ENCODE assay signal across 9 mouse cellular contexts in the genomic region with DNA sequence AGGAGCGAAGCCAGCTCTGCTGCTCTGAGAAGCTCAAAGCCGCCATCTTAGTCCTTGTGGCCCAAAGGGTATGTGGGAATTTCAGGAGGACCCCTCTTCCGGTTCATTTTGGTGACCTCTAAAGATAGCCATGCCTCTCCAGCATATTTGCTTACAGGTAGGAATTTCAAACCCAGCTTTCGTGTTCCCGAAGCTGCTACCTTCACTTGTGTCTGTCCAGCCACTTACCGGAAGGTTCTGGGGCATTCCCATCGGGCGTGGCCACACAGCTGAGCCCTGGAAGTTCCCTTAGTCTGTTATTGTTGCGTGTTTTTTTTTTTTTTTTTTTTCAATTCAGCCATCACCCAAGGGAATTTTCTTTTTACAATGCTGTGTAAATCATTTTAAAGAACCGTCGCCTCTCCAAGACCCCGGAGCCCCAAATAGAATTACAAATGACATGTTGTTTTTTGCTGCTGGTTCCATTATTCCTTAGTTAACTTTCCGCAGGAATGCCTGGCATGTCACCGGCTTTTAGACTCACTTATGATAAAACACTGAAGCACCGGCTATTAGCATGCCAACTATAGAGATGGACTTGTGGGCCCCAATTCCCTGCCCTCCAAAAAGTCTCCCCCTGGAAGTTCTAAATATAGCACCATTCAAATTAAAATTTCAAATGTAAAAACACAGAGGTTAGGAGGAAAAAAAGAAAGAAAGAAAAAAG. TPM values are rescaled to one million over a fixed set of nuclear protein-coding genes. Genes with fewer than 3 reads are reported as not detected.
DNase-seq lines count a peak whose midpoint lies in the region; ATAC-seq lines count a peak whose summit lies in the region.
"Had no signal": no experiment of that assay in that cellular context is flagged by ENCODE, and none has a peak within 500 bp of the region (broad histone marks: within the 10 kb centered on the region; RNA-seq: fewer than 3 reads in every experiment).

No protein-coding gene starts in this region.

- 60% methylated on average over 15 of the region's 15 CpGs for WGBS in heart, embryonic 11.5 days (ENCODE audit: insufficient replicate concordance)
- 35% methylated on average over 15 of the region's 15 CpGs for WGBS in forebrain, embryonic 14.5 days
- 30% methylated on average over 15 of the region's 15 CpGs for WGBS in neural tube, embryonic 13.5 days

- H3K27me3 ChIP-seq in heart, embryonic 11.5 days (ENCODE audit: control insufficient read depth, insufficient read depth, low read length) = no peaks in the 10 kb centered on the region
- 0 out of 2 replicates have a peak, but pooled peaks cover 3% of the 10 kb centered on the region for H3K27me3 ChIP-seq in forebrain, embryonic 14.5 days (replicated peaks; ENCODE audit: control insufficient read depth, insufficient read depth, low read length)
- H3K27me3 ChIP-seq in neural tube, embryonic 13.5 days = peaks cover 25% of the 10 kb centered on the region

- DNase-seq in heart, adult 8-10 months (ENCODE audit: low spot score) = no peak
- no peak for DNase-seq in forebrain, embryonic 14.5 days (ENCODE audit: low spot score)
- peak; percentile 24 to 46 for DNase-seq in kidney, adult 8-10 months
- no peak for DNase-seq in adrenal gland, adult 18-20 months (ENCODE audit: low spot score in 2 of 2)
- no peak for DNase-seq in liver
- DNase-seq in layer of hippocampus, postnatal 14 days (ENCODE audit: low spot score in 2 of 2) = no peak

- peak overlapping the region; percentile 81 for H3K27ac ChIP-seq in heart, embryonic 11.5 days (ENCODE audit: low read depth, low read length)
- no peak overlapping the region for H3K27ac ChIP-seq in forebrain, embryonic 14.5 days (ENCODE audit: low read depth, low read length)
- H3K27ac ChIP-seq in neural tube, embryonic 13.5 days (replicated peaks) = peak overlapping the region; percentile 24; the same call in 1 of the 2 replicates
- H3K27ac ChIP-seq: macrophage had no signal

- ATAC-seq in heart, embryonic 11.5 days (replicated peaks; ENCODE audit: insufficient number of reproducible peaks, low FRiP score, low TSS enrichment) = no peak
- ATAC-seq in forebrain, embryonic 14.5 days = peak; percentile 71
- 0 out of 2 replicates have a peak, but pooled peaks have one; percentile 30 for ATAC-seq in neural tube, embryonic 13.5 days (ENCODE audit: low read depth)

- H3K4me3 ChIP-seq in heart, embryonic 11.5 days (ENCODE audit: low read depth, low read length) = no peak overlapping the region
- no peak overlapping the region for H3K4me3 ChIP-seq in forebrain, embryonic 14.5 days (ENCODE audit: low read depth, low read length)
- H3K4me3 ChIP-seq in neural tube, embryonic 13.5 days = no peak overlapping the region

- H3K4me2 ChIP-seq in heart, embryonic 11.5 days = peak overlapping the region; percentile 22; the same call in 1 of the 2 replicates
- peak overlapping the region; percentile 10; the same call in 1 of the 2 replicates for H3K4me2 ChIP-seq in forebrain, embryonic 14.5 days (ENCODE audit: low read length)
- H3K4me2 ChIP-seq in neural tube, embryonic 13.5 days = peak overlapping the region; percentile 9; the same call in 1 of the 2 replicates

- no peaks in the 10 kb centered on the region for H3K9me3 ChIP-seq in heart, embryonic 11.5 days (replicated peaks; ENCODE audit: control insufficient read depth, low read length)
- H3K9me3 ChIP-seq in forebrain, embryonic 14.5 days (replicated peaks; ENCODE audit: control insufficient read depth, low read length) = no peaks in the 10 kb centered on the region
- H3K9me3 ChIP-seq in neural tube, embryonic 13.5 days = no peaks in the 10 kb centered on the region

- H3K4me1 ChIP-seq in heart, embryonic 11.5 days (ENCODE audit: control insufficient read depth, insufficient read depth, low read length) = peaks cover 6% of the 10 kb centered on the region; the same call in 1 of the 2 replicates
- H3K4me1 ChIP-seq in forebrain, embryonic 14.5 days (ENCODE audit: control insufficient read depth, insufficient read depth, low read length) = peaks cover 7% of the 10 kb centered on the region
- peaks cover 18% of the 10 kb centered on the region for H3K4me1 ChIP-seq in neural tube, embryonic 13.5 days (replicated peaks)

- no peaks in the 10 kb centered on the region for H3K36me3 ChIP-seq in heart, embryonic 11.5 days (ENCODE audit: control insufficient read depth, insufficient read depth, low read length)
- H3K36me3 ChIP-seq in forebrain, embryonic 14.5 days (ENCODE audit: control insufficient read depth, insufficient read depth, low read length) = no peaks in the 10 kb centered on the region
- H3K36me3 ChIP-seq in neural tube, embryonic 13.5 days = no peaks in the 10 kb centered on the region

- no peak overlapping the region for H3K9ac ChIP-seq in heart, embryonic 11.5 days (ENCODE audit: low read depth, low read length)
- no peak overlapping the region for H3K9ac ChIP-seq in forebrain, embryonic 14.5 days (ENCODE audit: low read length)
- H3K9ac ChIP-seq in neural tube, embryonic 13.5 days = no peak overlapping the region

RNA-seq across cellular contexts. Expression of gene Lamc2, which starts 5.1 kb away (rescaled TPM):
- polyA plus RNA-seq in heart, embryonic 11.5 days (2014; fragmentation: Nextera tagmentation; extraction: Ambion mirVana) = 3.4 and 6.2 TPM in 2 replicates
- 10 to 100 TPM in 2 of 4 experiments, 1 to 10 TPM in 2; 8.3 to 14.2 (median 11.6) TPM for total RNA-seq in heart, adult 8-10 months (2022)
- 0.70 and 1.1 TPM in 2 replicates for polyA plus RNA-seq in forebrain, embryonic 14.5 days (2014; fragmentation: Nextera tagmentation; extraction: Ambion mirVana)
- 0.92 and 1.1 TPM in 2 replicates for polyA plus RNA-seq in neural tube, embryonic 13.5 days (2015; fragmentation: Nextera tagmentation; extraction: Ambion mirVana)
- 1 to 10 TPM in 1 of 2 experiments, under 1 TPM in 1; 0.66 to 1.8 TPM for total RNA-seq in adrenal gland, adult 18-20 months (2021)
- total RNA-seq in layer of hippocampus, postnatal 14 days (2021) = 1 to 10 TPM; 1.4 to 2.0 TPM
- polyA plus RNA-seq: macrophage had no signal

Comparison
In these comparisons a context has a peak if more than half of its experiments do, and no peak if none do; other contexts are left out.
1. DNase-seq: peak in kidney, adult 8-10 months (2 of 2); none in heart, adult 8-10 months (single experiment), forebrain, embryonic 14.5 days (single experiment), adrenal gland, adult 18-20 months (0 of 2), liver (single experiment) and layer of hippocampus, postnatal 14 days (0 of 2).
2. Peak in every context shown above with its lines, with median percentiles within 50 percentile points of each other: H3K4me2 ChIP-seq.